Mouse (Mus musculus) kidney, postnatal 0 days (tissue): ENCODE measurements around the gene Rflna. TPM values are rescaled to one million over a fixed set of nuclear protein-coding genes. Genes with fewer than 3 reads are reported as not detected.

Experiments
- ATAC-seq: fragments of 200-750 bp; cut with Nextera tagmentation; replicated peaks from 2 replicates; pipeline ENCODE4 v1.8.0; 2017; ENCODE audit warnings: low read depth, moderate number of reproducible peaks, moderate TSS enrichment, moderate library complexity; ENCODE audit not compliant: low FRiP score
- DNase-seq: peaks from one replicate; pipeline ENCODE4 v3.0.0-alpha.2; 2016; ENCODE audit warnings: low spot score
- H3K27ac ChIP-seq: fragments of 300-500 bp; sonication (generic); 2 replicates; pipeline ENCODE4 v1.5.1; 2014; ENCODE audit warnings: mild to moderate bottlenecking
- H3K27me3 ChIP-seq: fragments of 300-500 bp; sonication (generic); 2 replicates; pipeline ENCODE4 v1.6.1; 2014; ENCODE audit warnings: low read length, mixed read lengths; ENCODE audit not compliant: insufficient read depth
- H3K36me3 ChIP-seq: fragments of 300-500 bp; sonication (generic); 2 replicates; pipeline ENCODE4 v1.6.1; 2014; ENCODE audit warnings: low read length, mixed read lengths; ENCODE audit not compliant: insufficient read depth
- H3K4me1 ChIP-seq: fragments of 300-500 bp; sonication (generic); replicated peaks from 2 replicates; pipeline ENCODE4 v1.6.1; 2014; ENCODE audit warnings: antibody characterized with exemption, low read length, mixed read lengths; ENCODE audit not compliant: insufficient read depth
- H3K4me2 ChIP-seq: fragments of 300-500 bp; sonication (generic); 2 replicates; pipeline ENCODE4 v1.6.1; 2014; ENCODE audit warnings: mild to moderate bottlenecking, low read length, moderate library complexity, mixed read lengths
- H3K4me3 ChIP-seq: fragments of 300-500 bp; sonication (generic); replicated peaks from 2 replicates; pipeline ENCODE4 v1.5.1; 2014; ENCODE audit warnings: low read depth, low read length
- H3K9ac ChIP-seq: fragments of 300-500 bp; sonication (generic); 2 replicates; pipeline ENCODE4 v1.6.1; 2014; ENCODE audit warnings: low read depth, low read length
- H3K9me3 ChIP-seq: fragments of 300-500 bp; sonication (generic); replicated peaks from 2 replicates; pipeline ENCODE4 v1.6.1; 2016; ENCODE audit warnings: low read length, inconsistent platforms, mixed read lengths
- CTCF ChIP-seq: IDR thresholded peaks from 2 replicates; pipeline ENCODE4 v1.5.1; 2016; ENCODE audit warnings: antibody characterized with exemption, low read depth, mild to moderate bottlenecking, moderate library complexity
- WGBS: fragments of 180-500 bp; shearing (Covaris S2); extraction: QIAGEN DNeasy Blood & Tissue Kit; methylation state at CpG from one replicate; pipeline ENCODE4 v1.1.7; 2014; 5-methylcytosine and 5-hydroxymethylcytosine counted together
- polyA plus RNA-seq: library from polyadenylated mRNA; unstranded; fragments of >200 nt; fragmentation: Nextera tagmentation; extraction: Ambion mirVana; gene quantifications from 2 replicates; pipeline ENCODE4 v1.2.1, GENCODE M21; 2015

The Rflna gene
- polyA plus RNA-seq, 1 experiment from 2014 or later, result 8.5 TPM

- no peak for TF ChIP-seq CTCF
- Histone ChIP-seq H3K9ac (no peak overlapping the region), H3K9me3 (no peaks in the 10 kb centered on the region), H3K4me3 (no peak overlapping the region), H3K4me1 (0 out of 2 replicates have a peak, but pooled peaks cover 4% of the 10 kb centered on the region), H3K27ac (no peak overlapping the region), H3K27me3 (no peaks in the 10 kb centered on the region), H3K4me2 (no peak overlapping the region), H3K36me3 (no peaks in the 10 kb centered on the region)
- DNase-seq (peak; percentile 46), ATAC-seq (no peak)
- WGBS, result 63% methylated on average over 5 of the region's 5 CpGs
Measured at GRCm38 (mm10) chr5:124986656-124987055, 16.4 kb upstream of the Rflna start.

DNA sequence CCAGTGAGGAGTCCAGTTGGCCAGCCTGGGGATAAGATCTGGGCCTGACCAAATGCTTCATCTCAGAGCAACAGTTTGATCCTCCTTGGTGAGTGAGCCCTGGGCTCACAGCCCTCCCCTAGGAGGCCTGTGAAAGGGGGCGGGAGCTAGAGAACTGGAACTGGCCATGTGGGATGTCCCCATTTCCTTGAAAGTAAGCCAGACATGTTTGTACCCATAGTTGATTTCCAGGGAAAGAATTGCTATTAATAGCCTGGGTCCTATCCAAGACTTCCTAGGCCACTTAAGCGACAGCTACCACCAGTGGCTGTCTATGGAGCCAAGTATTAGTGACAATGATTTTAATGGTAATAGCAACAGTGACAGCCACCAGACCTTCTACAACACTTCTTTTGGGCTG, 13.3 kb upstream of the Rflna start:
- H3K27me3 ChIP-seq, result no peaks in the 10 kb centered on the region
- DNase-seq, result no peak
- H3K4me1 ChIP-seq, result 0 out of 2 replicates have a peak, but pooled peaks cover 4% of the 10 kb centered on the region
- H3K4me3 ChIP-seq, result no peak overlapping the region
- 81% methylated on average over 2 of the region's 2 CpGs for WGBS
- no peak overlapping the region for H3K4me2 ChIP-seq
- H3K27ac ChIP-seq, result no peak overlapping the region
- no peak for ATAC-seq
- H3K9ac ChIP-seq, result no peak overlapping the region
- TF ChIP-seq CTCF, result no peak
- no peaks in the 10 kb centered on the region for H3K9me3 ChIP-seq
- no peaks in the 10 kb centered on the region for H3K36me3 ChIP-seq

GRCm38 (mm10) chr5:124992323-124992722, 10.7 kb upstream of the Rflna start:
- no peaks in the 10 kb centered on the region for H3K27me3 ChIP-seq
- H3K9me3 ChIP-seq, result no peaks in the 10 kb centered on the region
- no peak overlapping the region for H3K4me3 ChIP-seq
- H3K9ac ChIP-seq, result no peak overlapping the region
- no peak for TF ChIP-seq CTCF
- ATAC-seq, result no peak
- no peaks in the 10 kb centered on the region for H3K36me3 ChIP-seq
- 89% methylated on average over 8 of the region's 8 CpGs for WGBS
- 0 out of 2 replicates have a peak, but pooled peaks cover 4% of the 10 kb centered on the region for H3K4me1 ChIP-seq
- no peak overlapping the region for H3K4me2 ChIP-seq
- DNase-seq, result no peak
- H3K27ac ChIP-seq, result peak overlapping the region; percentile 70

DNA sequence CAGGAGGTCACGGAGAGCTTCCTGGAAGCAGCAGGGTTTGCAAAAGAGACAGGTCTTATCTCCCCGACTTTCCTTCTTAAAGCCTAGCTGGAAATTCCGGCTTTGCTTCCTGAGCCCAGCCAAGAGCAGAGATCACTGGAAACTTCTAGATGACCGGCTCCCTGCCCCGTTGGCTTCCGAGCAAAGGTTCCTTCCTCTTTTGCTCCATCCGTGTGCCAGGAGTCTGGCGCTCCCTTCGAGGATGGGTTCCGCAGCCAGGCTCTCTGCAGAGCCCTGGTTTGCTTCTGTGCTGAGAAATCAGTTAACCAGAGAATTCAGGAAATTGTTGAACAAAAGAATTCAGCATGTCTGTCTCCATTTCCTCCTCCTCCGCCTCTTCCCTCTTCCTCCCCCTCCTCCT, 10.1 kb upstream of the Rflna start:
- Histone ChIP-seq H3K36me3 (no peaks in the 10 kb centered on the region), H3K9me3 (no peaks in the 10 kb centered on the region), H3K4me2 (no peak overlapping the region), H3K4me3 (no peak overlapping the region), H3K27ac (peak overlapping the region; percentile 70), H3K27me3 (no peaks in the 10 kb centered on the region), H3K9ac (no peak overlapping the region), H3K4me1 (0 out of 2 replicates have a peak, but pooled peaks cover 4% of the 10 kb centered on the region)
- no peak for TF ChIP-seq CTCF
- no peak for ATAC-seq
- DNase-seq, result peak; percentile 56
- 45% methylated on average over 11 of the region's 11 CpGs for WGBS

DNA sequence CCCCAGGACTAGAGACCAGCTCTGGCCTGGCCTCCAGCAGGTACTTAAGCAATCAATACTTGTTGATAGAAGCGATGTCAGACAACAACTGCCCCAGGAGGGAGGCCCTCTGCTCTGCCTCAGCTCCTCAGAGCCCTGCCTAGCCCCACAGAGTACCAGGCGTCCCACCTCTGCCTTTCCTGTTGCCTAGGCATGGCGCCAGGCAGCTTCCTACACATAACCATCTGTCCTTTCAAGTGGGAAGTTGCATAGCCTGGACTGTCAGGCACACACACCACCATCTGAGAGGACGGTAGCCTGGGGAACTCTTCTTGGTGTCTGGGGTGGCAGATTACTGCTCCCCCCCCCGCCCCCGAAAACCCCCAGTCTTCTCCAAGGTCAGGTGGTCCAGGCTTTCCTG, 6.2 kb upstream of the Rflna start:
- TF ChIP-seq CTCF, result no peak
- DNase-seq (no peak), ATAC-seq (no peak)
- H3K27me3 ChIP-seq, result no peaks in the 10 kb centered on the region
- H3K4me3 ChIP-seq, result no peak overlapping the region
- H3K4me2 ChIP-seq, result no peak overlapping the region
- H3K4me1 ChIP-seq, result no peaks in the 10 kb centered on the region
- WGBS, result 55% methylated on average over 6 of the region's 6 CpGs
- no peaks in the 10 kb centered on the region for H3K36me3 ChIP-seq
- no peaks in the 10 kb centered on the region for H3K9me3 ChIP-seq
- no peak overlapping the region for H3K9ac ChIP-seq
- no peak overlapping the region for H3K27ac ChIP-seq

DNA sequence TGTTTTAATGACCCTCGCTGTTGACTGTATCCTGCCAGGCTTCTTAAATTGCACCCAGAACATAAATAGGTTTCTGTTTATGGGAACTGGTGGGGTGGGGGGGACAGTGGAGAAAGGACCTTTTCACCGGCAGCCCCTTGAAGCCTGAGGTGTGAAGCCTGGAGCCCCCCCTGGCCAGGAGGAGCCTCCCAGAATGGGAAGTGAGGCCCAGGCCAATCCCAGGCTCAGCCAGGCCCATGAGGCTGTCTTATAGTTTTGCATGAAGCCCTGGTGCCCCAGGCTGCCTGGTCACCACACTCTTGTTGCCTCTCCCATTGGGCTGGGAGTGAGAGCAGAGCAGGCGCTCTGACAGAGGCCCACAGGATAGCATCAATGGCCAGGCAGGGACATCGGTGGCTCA, 5.1 kb upstream of the Rflna start:
- no peaks in the 10 kb centered on the region for H3K36me3 ChIP-seq
- H3K4me1 ChIP-seq, result no peaks in the 10 kb centered on the region
- no peaks in the 10 kb centered on the region for H3K27me3 ChIP-seq
- TF ChIP-seq CTCF, result no peak
- H3K9me3 ChIP-seq, result no peaks in the 10 kb centered on the region
- DNase-seq, result no peak
- H3K4me3 ChIP-seq, result no peak overlapping the region
- WGBS, result 77% methylated on average over 4 of the region's 4 CpGs
- no peak overlapping the region for H3K9ac ChIP-seq
- no peak overlapping the region for H3K4me2 ChIP-seq
- ATAC-seq, result no peak
- H3K27ac ChIP-seq, result no peak overlapping the region

GRCm38 (mm10) chr5:125000756-125001250, 2.2 kb upstream of the Rflna start:
- Histone ChIP-seq H3K36me3 (no peaks in the 10 kb centered on the region), H3K4me1 (no peaks in the 10 kb centered on the region; the same call in 1 of the 2 replicates), H3K9me3 (no peaks in the 10 kb centered on the region), H3K27ac (no peak overlapping the region), H3K4me3 (no peak overlapping the region), H3K9ac (no peak overlapping the region), H3K27me3 (no peaks in the 10 kb centered on the region), H3K4me2 (no peak overlapping the region)
- TF ChIP-seq CTCF, result no peak
- DNase-seq (no peak), ATAC-seq (no peak)
- WGBS, result 70% methylated on average over 10 of the region's 10 CpGs
